Mouse (Mus musculus) small intestine, adult 2 months (tissue): ENCODE data around the gene Psmd3. TPM values are rescaled to one million over a fixed set of nuclear protein-coding genes. Genes with fewer than 3 reads are reported as not detected.

Experiments used
- H3K27ac ChIP-seq: fragments of 200-500 bp; 2 replicates; pipeline ENCODE4 v1.5.1; 2012; ENCODE audit warnings: low read depth, low read length, control low read depth, inconsistent platforms; ENCODE audit not compliant: insufficient read depth
- H3K27me3 ChIP-seq: fragments of 200-500 bp; 2 replicates; pipeline ENCODE4 v1.6.1; 2012; ENCODE audit warnings: mild to moderate bottlenecking, moderate library complexity, low read length, inconsistent platforms; ENCODE audit not compliant: control insufficient read depth, insufficient read depth
- H3K36me3 ChIP-seq: fragments of 200-500 bp; 2 replicates; pipeline ENCODE4 v1.6.1; 2012; ENCODE audit warnings: mild to moderate bottlenecking, low read length, control low read depth, inconsistent platforms; ENCODE audit not compliant: control insufficient read depth, insufficient read depth
- H3K4me1 ChIP-seq: fragments of 200-500 bp; 2 replicates; pipeline ENCODE4 v1.6.1; 2012; ENCODE audit warnings: low read length, inconsistent platforms, mixed read lengths; ENCODE audit not compliant: control insufficient read depth, insufficient read depth, insufficient read length
- H3K4me3 ChIP-seq: fragments of 200-500 bp; 2 replicates; pipeline ENCODE4 v1.5.1; 2012; ENCODE audit warnings: low read depth, mild to moderate bottlenecking, control low read depth, inconsistent platforms, low read length, moderate library complexity
- CTCF ChIP-seq: fragments of 200-500 bp; IDR thresholded peaks from 2 replicates; pipeline ENCODE4 v1.5.1; 2012; ENCODE audit warnings: low read depth, mild to moderate bottlenecking, control low read depth, inconsistent platforms, low read length, moderate library complexity, mixed read lengths; ENCODE audit not compliant: insufficient replicate concordance, insufficient read length; ENCODE audit errors: extremely low read depth
- POLR2A ChIP-seq: fragments of 200-500 bp; IDR thresholded peaks from 2 replicates; pipeline ENCODE4 v1.6.1; 2012; ENCODE audit warnings: low read depth, mild to moderate bottlenecking, control low read depth, inconsistent platforms, low read length, moderate library complexity
- WGBS: fragments of 180-500 bp; shearing (Covaris S2); methylation state at CpG from one replicate; pipeline ENCODE4 v1.1.7; 2018; 5-methylcytosine and 5-hydroxymethylcytosine counted together
- polyA plus RNA-seq: library from polyadenylated mRNA; depleted of rRNA; stranded (reverse); fragments of >200 nt; gene quantifications from 2 replicates; pipeline ENCODE4 v1.2.3, GENCODE M21; 2012

Psmd3 gene
- polyA plus RNA-seq, 1 experiment: 139 TPM

DNA sequence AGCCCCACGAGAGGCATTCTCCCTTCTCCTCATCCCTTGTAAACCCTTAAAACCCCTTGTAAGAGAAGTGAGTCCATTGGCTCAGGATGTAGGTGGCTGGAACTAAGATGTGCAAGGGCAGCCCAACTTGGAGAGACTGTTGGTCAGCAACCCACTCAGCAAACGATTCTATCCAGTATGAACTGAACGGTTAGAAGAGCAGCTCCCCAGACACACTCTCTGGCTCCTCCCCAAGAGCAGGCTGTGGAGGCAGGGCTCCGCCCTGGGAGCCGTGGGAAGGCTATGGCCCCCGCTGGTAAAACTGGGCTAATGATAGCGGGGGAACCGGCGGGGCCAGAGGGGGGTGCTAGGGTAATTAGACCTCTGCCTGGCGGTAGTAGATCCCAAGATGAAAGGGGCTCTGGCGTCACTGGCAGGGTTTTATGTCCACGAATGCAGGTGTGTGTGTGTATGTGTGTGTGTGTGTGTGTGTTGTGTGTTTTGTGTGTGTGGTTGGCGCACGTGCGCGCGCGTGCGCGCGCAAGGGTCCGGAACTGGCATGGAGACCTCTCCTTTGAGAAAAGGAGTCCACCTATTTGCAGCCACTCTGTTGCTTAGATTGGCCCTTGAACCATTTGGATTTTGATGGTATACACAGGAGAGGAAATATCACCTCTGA lies 58.2 kb downstream of the Psmd3 start, which contains the start of gene Thra:
TSS of gene Thra (plus strand) at position 246 of the 658 bp plus-strand sequence.
- Histone ChIP-seq H3K36me3 (no peaks in the 10 kb centered on the region), H3K27ac (peak within 1 kb of the TSS; percentile 64), H3K27me3 (no peaks in the 10 kb centered on the region), H3K4me3 (peak within 1 kb of the TSS; percentile 64), H3K4me1 (peaks cover 21% of the 10 kb centered on the region; the same call in 1 of the 2 replicates)
- WGBS: under 1% methylated on average over 22 of the region's 22 CpGs
- TF ChIP-seq CTCF (no peak), POLR2A (no peak)

DNA sequence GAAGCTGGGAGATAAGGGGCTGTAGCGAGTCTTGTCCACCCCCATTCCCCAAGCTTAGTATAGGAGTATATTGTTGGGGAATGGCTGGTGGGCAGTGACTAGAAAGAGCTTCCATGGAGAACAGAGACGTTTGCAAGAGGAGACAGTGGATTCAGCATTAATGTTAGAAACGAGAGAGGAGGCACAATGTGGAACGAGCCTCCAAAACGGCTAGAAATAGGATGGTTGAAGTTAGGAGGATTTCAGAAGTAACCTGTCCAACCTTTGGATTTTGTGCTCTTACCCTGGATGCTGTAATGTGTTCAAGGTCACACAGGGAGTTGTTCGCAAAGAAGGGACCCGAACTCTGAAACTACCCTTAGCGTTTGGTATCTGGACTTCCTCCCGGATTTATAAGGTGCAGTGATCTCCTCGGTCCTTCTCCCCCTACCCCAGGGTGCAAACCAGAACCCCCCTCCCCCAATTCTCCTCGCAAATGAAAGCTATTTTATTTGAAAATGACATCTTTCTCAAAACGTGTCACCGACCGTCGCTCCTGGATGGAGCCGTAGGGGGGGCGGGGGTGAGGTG lies 58.8 kb downstream of the Psmd3 start:
- Histone ChIP-seq H3K4me3 (peak overlapping the region; percentile 64), H3K27ac (peak overlapping the region; percentile 64), H3K36me3 (no peaks in the 10 kb centered on the region), H3K27me3 (no peaks in the 10 kb centered on the region), H3K4me1 (peaks cover 27% of the 10 kb centered on the region; the same call in 1 of the 2 replicates)
- TF ChIP-seq POLR2A: no peak
- no peak for TF ChIP-seq CTCF
- WGBS: under 1% methylated on average over 17 of the region's 17 CpGs

DNA sequence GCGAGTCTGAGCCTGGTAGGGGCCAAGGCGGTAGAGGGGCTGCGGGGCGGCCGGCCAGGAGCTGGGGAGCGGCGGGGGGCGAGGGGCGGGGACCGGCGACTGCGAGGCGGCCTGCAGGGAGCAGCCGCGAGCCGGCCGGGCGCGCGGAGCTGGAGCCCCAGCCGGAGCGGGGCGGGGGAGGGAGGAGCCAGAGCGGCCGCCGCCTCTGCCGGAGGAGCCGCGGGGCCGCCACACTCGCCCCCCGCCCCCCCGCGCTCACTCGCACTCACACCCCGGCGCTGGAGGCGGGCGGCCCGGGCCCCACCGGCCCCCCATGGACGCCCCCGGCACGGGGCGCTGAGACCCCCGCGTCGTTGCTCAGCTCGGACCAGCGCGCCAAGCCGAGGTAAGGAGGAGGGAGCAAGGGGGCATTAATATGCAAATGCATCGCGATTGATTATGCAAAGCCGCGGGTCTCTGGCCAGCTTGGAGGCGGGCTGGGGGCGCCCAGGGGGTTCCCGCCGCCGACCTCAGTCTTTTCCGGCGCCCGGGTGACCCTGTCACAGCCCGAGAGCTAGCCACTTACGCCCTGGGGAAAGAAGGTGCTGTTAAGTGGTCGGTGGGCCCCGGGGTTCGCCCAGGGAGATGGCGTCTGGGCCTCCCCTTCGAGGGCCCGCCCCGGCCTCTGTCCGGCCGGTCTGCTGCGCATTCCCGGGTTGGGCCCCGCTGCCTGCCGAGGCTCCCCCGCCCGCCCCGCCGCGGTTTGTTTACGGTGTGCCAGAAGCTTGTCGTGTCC lies 59.5 kb downstream of the Psmd3 start:
- no peaks in the 10 kb centered on the region for H3K27me3 ChIP-seq
- 1% methylated on average over 86 of the region's 86 CpGs for WGBS
- H3K4me1 ChIP-seq: peaks cover 32% of the 10 kb centered on the region; the same call in 1 of the 2 replicates
- H3K27ac ChIP-seq: peak overlapping the region; percentile 92
- no peak for TF ChIP-seq POLR2A
- TF ChIP-seq CTCF: peak; percentile 41; the same call in 1 of the 2 replicates
- H3K4me3 ChIP-seq: peak overlapping the region; percentile 77
- no peaks in the 10 kb centered on the region for H3K36me3 ChIP-seq

DNA sequence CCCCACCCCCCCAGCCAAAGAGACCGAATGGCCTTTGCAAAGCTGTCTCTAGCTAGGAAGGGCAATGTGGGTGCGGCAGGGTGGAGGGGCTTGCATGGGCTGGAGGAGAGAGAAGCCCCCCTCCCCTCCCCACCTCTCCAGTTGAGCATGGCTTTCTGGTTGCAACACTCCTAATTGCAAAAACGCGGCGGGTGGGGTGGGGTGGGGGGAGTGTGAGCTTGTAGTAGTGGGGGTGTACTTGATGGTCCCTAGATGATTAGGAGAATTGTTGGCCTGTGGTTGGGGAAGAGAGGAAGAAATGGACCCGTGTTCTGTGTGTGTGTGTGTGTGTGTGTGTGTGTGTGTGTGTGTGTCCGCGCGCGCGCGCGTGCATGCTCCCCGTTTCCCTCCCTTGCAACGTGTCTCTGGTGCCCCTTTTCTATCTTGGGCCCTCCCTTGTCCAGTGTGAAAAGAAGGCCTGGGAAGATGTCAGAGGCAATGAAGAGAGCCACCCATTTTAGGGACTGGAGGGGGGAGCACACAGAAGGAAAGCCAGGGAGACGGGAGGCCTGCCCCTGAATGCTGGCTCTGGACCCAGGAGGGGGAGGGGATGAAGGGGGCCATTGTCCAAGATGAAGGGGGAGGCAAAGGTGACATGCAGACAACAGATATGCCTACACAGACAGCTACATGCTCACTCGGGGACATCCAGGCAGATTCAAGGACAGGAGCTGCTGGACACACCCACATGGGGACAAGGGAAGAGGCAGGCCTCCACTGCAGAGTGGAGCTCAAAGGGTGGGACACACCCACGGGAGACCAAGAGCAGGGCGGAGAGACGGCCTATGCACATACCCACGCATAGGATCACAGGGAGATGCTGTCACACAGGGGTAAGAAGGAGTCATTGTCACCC lies 60.3 kb downstream of the Psmd3 start:
- TF ChIP-seq CTCF (no peak), POLR2A (peak; percentile 38; the same call in 1 of the 2 replicates)

DNA sequence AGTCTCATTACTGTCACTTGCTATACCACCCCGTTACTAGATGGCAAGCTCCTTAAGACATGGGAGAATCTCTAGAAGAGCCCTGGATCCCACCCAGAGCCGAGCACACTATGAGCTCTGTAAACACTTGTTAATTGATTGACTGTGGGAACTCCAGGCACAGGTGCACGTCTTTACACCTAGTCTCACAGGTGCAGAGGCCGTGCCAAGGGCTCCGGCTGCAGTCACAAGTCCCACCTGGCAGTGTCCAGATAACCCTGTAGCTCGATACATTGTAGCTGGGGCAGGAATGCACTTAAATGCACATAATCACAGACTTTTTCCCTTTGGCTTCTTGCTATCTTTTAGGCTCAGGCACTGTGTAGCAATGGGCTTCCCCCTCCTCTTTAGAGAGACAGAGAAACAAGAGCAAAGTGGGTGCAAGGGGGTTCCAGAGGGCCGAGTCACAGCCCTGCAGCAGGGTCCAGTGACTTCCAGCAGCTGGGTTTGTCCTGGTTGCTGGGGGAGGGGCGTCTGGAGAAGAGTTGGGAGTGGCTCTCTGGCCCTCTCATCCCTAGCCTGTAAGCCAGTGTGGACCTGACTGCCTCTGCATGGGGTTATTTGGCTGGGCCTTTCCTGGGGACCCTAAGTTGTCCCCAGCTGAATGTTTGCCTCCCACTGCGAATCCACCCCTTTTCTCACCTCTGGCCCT lies 61.4 kb downstream of the Psmd3 start:
- peak overlapping the region; percentile 62 for H3K27ac ChIP-seq
- H3K4me1 ChIP-seq: peaks cover 43% of the 10 kb centered on the region; the same call in 1 of the 2 replicates
- peak overlapping the region; percentile 46 for H3K4me3 ChIP-seq
- TF ChIP-seq POLR2A: no peak
- no peak for TF ChIP-seq CTCF
- 11% methylated on average over 9 of the region's 9 CpGs for WGBS
- no peaks in the 10 kb centered on the region for H3K36me3 ChIP-seq
- no peaks in the 10 kb centered on the region for H3K27me3 ChIP-seq

More for the DNA sequence above, 60.3 kb downstream of the Psmd3 start:
- H3K27ac ChIP-seq: peak overlapping the region; percentile 92
- 3% methylated on average over 21 of the region's 21 CpGs for WGBS
- H3K27me3 ChIP-seq: no peaks in the 10 kb centered on the region
- H3K4me3 ChIP-seq: peak overlapping the region; percentile 77
- H3K4me1 ChIP-seq: peaks cover 38% of the 10 kb centered on the region; the same call in 1 of the 2 replicates
- no peaks in the 10 kb centered on the region for H3K36me3 ChIP-seq
